Comparison of ENCODE assay signal across 1 mouse cellular context in the genomic region with DNA sequence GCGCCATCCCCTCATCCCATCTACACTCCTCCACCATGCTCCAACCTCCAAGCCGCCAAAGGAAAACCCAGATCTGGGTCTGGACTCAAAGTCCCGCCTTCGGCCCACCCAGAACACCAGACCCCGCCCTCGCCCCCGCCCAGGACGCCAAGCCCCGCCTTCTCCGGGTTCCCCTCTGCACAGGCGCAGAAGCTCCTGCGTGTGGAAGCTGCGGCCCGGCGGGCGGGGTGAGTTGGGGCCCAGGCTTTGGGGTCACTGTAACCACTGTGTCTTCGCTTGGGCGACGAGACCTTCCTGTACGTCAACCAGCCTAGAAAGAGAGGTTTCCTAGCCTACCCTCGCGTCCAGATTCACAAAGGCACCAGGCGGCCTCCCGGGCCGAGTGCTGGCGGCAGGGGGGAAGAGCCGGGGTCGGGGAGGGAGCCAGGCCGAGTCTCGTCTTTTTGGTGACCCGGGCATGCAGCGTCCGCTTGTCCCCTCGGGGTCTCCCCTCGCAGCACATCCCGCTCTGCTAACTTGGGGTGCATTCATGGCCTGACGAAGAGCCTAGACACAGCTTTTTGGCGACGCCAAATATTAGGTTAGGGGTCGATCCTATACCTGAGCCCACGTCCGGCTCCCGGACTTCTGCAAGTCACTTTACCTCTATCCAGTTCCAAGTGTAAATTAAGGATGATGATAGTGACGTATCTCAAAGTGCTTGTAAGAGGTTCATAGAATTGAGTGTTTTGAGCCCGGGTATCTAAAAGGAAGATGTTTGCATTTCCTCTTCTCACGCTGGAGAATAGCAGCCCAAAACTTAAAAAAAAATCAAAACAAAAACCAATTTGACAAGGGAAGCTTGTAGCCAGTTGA.
TF ChIP-seq lines count a peak whose summit lies in the region.

No protein-coding gene starts in this region.

TF ChIP-seq in MEL, 35 proteins besides CTCF, POLR2A, EP300 and RAD21 (continued from another document):
- TF ChIP-seq ZNF384 (IDR thresholded peaks at IDR 0.05; ENCODE audit: low read depth, low read length) (no peak), HCFC1 (IDR thresholded peaks at IDR 0.05; ENCODE audit: low read depth, low read length) (peak; percentile 64), POLR2AphosphoS2 (IDR thresholded peaks at IDR 0.05; ENCODE audit: low read length) (peak; percentile 80; the same call in 1 of the 2 replicates), E2F4 (IDR thresholded peaks at IDR 0.05; ENCODE audit: borderline replicate concordance, low read depth, low read length) (no peak), CHD1 (IDR thresholded peaks at IDR 0.05; ENCODE audit: low read depth, low read length) (no peak), MAZ (IDR thresholded peaks at IDR 0.05; ENCODE audit: low read depth, low read length) (peak; percentile 85), KAT2A (conservative IDR thresholded peaks at IDR 0.05; ENCODE audit: low read depth, low read length) (no peak), TCF12 (IDR thresholded peaks at IDR 0.05; ENCODE audit: low read depth, low read length) (0 out of 2 replicates have a peak, but pooled peaks have one; percentile 30), POLR2AphosphoS5 (IDR thresholded peaks at IDR 0.05; ENCODE audit: borderline replicate concordance, low read depth, low read length) (no peak), MEF2A (IDR thresholded peaks at IDR 0.05; ENCODE audit: extremely low read depth, insufficient replicate concordance, low read depth, low read length, poor library complexity, severe bottlenecking) (0 out of 2 replicates have a peak, but pooled peaks have one; percentile 27), ZC3H11A (IDR thresholded peaks at IDR 0.05; ENCODE audit: low read depth, low read length) (no peak), JUND (IDR thresholded peaks at IDR 0.05; ENCODE audit: low read depth, low read length) (no peak), TAL1 (IDR thresholded peaks at IDR 0.05; ENCODE audit: low read length) (no peak), USF1 (IDR thresholded peaks at IDR 0.05; ENCODE audit: low read depth, low read length) (no peak), ZKSCAN1 (IDR thresholded peaks at IDR 0.05; ENCODE audit: low read depth, low read length) (no peak), MAX (IDR thresholded peaks at IDR 0.05; ENCODE audit: low read length) (0 out of 2 replicates have a peak, but pooled peaks have one; percentile 56), USF2 (IDR thresholded peaks at IDR 0.05; ENCODE audit: borderline replicate concordance in 1 of 2, insufficient read depth in 1 of 2, low read depth in 1 of 2, low read length in 2 of 2) (no peak), ELF1 (IDR thresholded peaks at IDR 0.05; ENCODE audit: low read depth, low read length) (no peak), MYB (IDR thresholded peaks at IDR 0.05; ENCODE audit: low read depth, low read length) (no peak), NELFE (IDR thresholded peaks at IDR 0.05; ENCODE audit: low read depth, low read length) (peak; percentile 80), NRF1 (IDR thresholded peaks at IDR 0.05; ENCODE audit: insufficient read depth, low read depth, low read length, poor library complexity, severe bottlenecking) (peak; percentile 79), CHD2 (IDR thresholded peaks at IDR 0.05; ENCODE audit: low read length) (no peak), BHLHE40 (IDR thresholded peaks at IDR 0.05; ENCODE audit: borderline replicate concordance, low read depth, low read length) (no peak), SMC3 (IDR thresholded peaks at IDR 0.05; ENCODE audit: low read depth, low read length) (no peak), GATA1 (IDR thresholded peaks at IDR 0.05; ENCODE audit: low read depth, low read length) (no peak), MAFK (IDR thresholded peaks at IDR 0.05; ENCODE audit: borderline replicate concordance, low read depth, low read length) (0 out of 2 replicates have a peak, but pooled peaks have one; percentile 17), ETS1 (IDR thresholded peaks at IDR 0.05; ENCODE audit: low read depth, low read length) (0 out of 2 replicates have a peak, but pooled peaks have one; percentile 8), MXI1 (IDR thresholded peaks at IDR 0.05; ENCODE audit: low read depth, low read length) (no peak; the same call in 1 of the 2 replicates)
